ENCODE assay signal across 9 mouse cellular contexts in genomic region chr3:86687571-86688209, GRCm38 (mm10).
DNase-seq lines count a peak whose midpoint lies in the region; ATAC-seq and TF ChIP-seq lines count a peak whose summit lies in the region.
"Had no signal": no experiment of that assay in that cellular context is flagged by ENCODE, and none has a peak within 500 bp of the region (broad histone marks: within the 10 kb centered on the region; RNA-seq: fewer than 3 reads in every experiment).

No protein-coding gene starts in this region.

- no peak for TF ChIP-seq CTCF in MEL (IDR thresholded peaks at IDR 0.05 in 2 of 3, conservative IDR thresholded peaks at IDR 0.05 in 1 of 3; ENCODE audit: control insufficient read depth in 1 of 3, insufficient read depth in 1 of 3, low read depth in 2 of 3, low read length in 3 of 3, poor library complexity in 1 of 3, severe bottlenecking in 1 of 3)

- 16% methylated on average over 7 of the region's 7 CpGs for WGBS in heart, embryonic 13.5 days
- 50% methylated on average over 7 of the region's 7 CpGs for WGBS in limb, embryonic 10.5 days

- H3K27ac ChIP-seq in MEL (ENCODE audit: control insufficient read depth, low read depth, low read length), result no peak overlapping the region; the same call in 1 of the 2 replicates
- 0 out of 2 replicates have a peak overlapping the region, but pooled peaks have one; percentile 15 for H3K27ac ChIP-seq in heart, embryonic 13.5 days (replicated peaks)
- no peak overlapping the region for H3K27ac ChIP-seq in limb, embryonic 10.5 days
- H3K27ac ChIP-seq: heart, adult 2 months had no signal

- TF ChIP-seq EP300 in MEL (IDR thresholded peaks at IDR 0.05; ENCODE audit: low read depth in 1 of 2, low read length in 2 of 2), result no peak

- no peak for TF ChIP-seq POLR2A in MEL (IDR thresholded peaks at IDR 0.05; ENCODE audit: control insufficient read depth in 1 of 2, insufficient read depth in 1 of 2, low read depth in 1 of 2, low read length in 2 of 2, poor library complexity in 1 of 2)

- peak overlapping the region; percentile 11 to 40; a peak in 2 of 4 replicates for H3K4me3 ChIP-seq in MEL (ENCODE audit: control insufficient read depth in 1 of 2, insufficient read depth in 1 of 2, low read depth in 2 of 2, low read length in 2 of 2)
- no peak overlapping the region for H3K4me3 ChIP-seq in heart, embryonic 13.5 days
- H3K4me3 ChIP-seq in limb, embryonic 10.5 days, result no peak overlapping the region
- H3K4me3 ChIP-seq: heart, adult 2 months had no signal

- no peak overlapping the region for H3K9ac ChIP-seq in MEL (ENCODE audit: control insufficient read depth, low read depth, low read length, poor library complexity, severe bottlenecking)
- no peak overlapping the region for H3K9ac ChIP-seq in heart, embryonic 13.5 days
- H3K9ac ChIP-seq: lung, embryonic 14.5 days had no signal

- H3K9me3 ChIP-seq in MEL (replicated peaks; ENCODE audit: insufficient read depth, low read length), result no peaks in the 10 kb centered on the region
- H3K9me3 ChIP-seq in heart, embryonic 13.5 days, result no peaks in the 10 kb centered on the region
- H3K9me3 ChIP-seq in limb, embryonic 10.5 days (replicated peaks), result no peaks in the 10 kb centered on the region

- H3K4me1 ChIP-seq in MEL (ENCODE audit: control insufficient read depth in 1 of 2, insufficient read depth in 2 of 2, low read length in 2 of 2), result peaks cover 4 to 5% of the 10 kb centered on the region in 2 experiments
- peaks cover 12% of the 10 kb centered on the region for H3K4me1 ChIP-seq in heart, embryonic 13.5 days
- peaks cover 15% of the 10 kb centered on the region for H3K4me1 ChIP-seq in limb, embryonic 10.5 days

- peaks cover 0 to 8% of the 10 kb centered on the region in 2 experiments; a peak in 2 of 4 replicates for H3K36me3 ChIP-seq in MEL (ENCODE audit: control insufficient read depth in 1 of 2, insufficient read depth in 2 of 2, low read length in 2 of 2)
- no peaks in the 10 kb centered on the region for H3K36me3 ChIP-seq in heart, embryonic 13.5 days
- H3K36me3 ChIP-seq in limb, embryonic 10.5 days, result no peaks in the 10 kb centered on the region

- peak; percentile 37; the same call in 1 of the 2 replicates for ATAC-seq in heart, embryonic 13.5 days (ENCODE audit: extremely low read depth, insufficient number of reproducible peaks, low FRiP score, low TSS enrichment)
- no peak for ATAC-seq in CD4-positive, CD25-positive, alpha-beta regulatory T cell, adult 4 months

- no peaks in the 10 kb centered on the region for H3K27me3 ChIP-seq in MEL (ENCODE audit: control insufficient read depth in 1 of 2, insufficient read depth in 2 of 2, low read length in 2 of 2)
- peaks cover 31% of the 10 kb centered on the region for H3K27me3 ChIP-seq in heart, embryonic 13.5 days (replicated peaks)
- H3K27me3 ChIP-seq in limb, embryonic 10.5 days (ENCODE audit: low read depth, poor library complexity, severe bottlenecking), result no peaks in the 10 kb centered on the region

- DNase-seq in MEL (ENCODE audit: low read depth, low spot score), result peak; percentile 64
- peak; percentile 59 for DNase-seq in brain, adult 2 months (ENCODE audit: low read depth, low spot score)
- peak; percentile 50 for DNase-seq in mesoderm, embryonic 11.5 days (ENCODE audit: low read depth, low spot score)
- DNase-seq in gastrocnemius, adult 18-20 months (ENCODE audit: low spot score), result no peak
- DNase-seq in limb, embryonic 10.5 days (ENCODE audit: low spot score), result no peak
- DNase-seq: lung, embryonic 14.5 days had no signal

- H3K4me2 ChIP-seq in heart, embryonic 13.5 days, result peak overlapping the region; percentile 17; the same call in 1 of the 2 replicates
- H3K4me2 ChIP-seq: lung, embryonic 14.5 days had no signal

- no peak for TF ChIP-seq RAD21 in MEL (IDR thresholded peaks at IDR 0.05; ENCODE audit: low read depth, low read length)

- H3K79me2 ChIP-seq in MEL (ENCODE audit: control insufficient read depth, insufficient read depth, low read length, poor library complexity), result no peaks in the 10 kb centered on the region

TF ChIP-seq in MEL, 35 proteins besides CTCF, POLR2A, EP300 and RAD21:
- TF ChIP-seq POLR2AphosphoS5 (IDR thresholded peaks at IDR 0.05; ENCODE audit: borderline replicate concordance, low read depth, low read length) (no peak), ELF1 (IDR thresholded peaks at IDR 0.05; ENCODE audit: low read depth, low read length) (no peak), MYC (IDR thresholded peaks at IDR 0.05; ENCODE audit: low read depth, low read length) (no peak)

Comparison
In these comparisons a context has a peak if more than half of its experiments do, and no peak if none do; other contexts are left out.
1. DNase-seq: peak in MEL (single experiment), brain, adult 2 months (single experiment) and mesoderm, embryonic 11.5 days (single experiment); none in gastrocnemius, adult 18-20 months (single experiment) and limb, embryonic 10.5 days (single experiment).
2. H3K4me3 ChIP-seq: peak in MEL (2 of 2); none in heart, embryonic 13.5 days (single experiment) and limb, embryonic 10.5 days (single experiment).